Mouse (Mus musculus): Measurements from ENCODE around the gene Pcx. TPM values are rescaled to one million over a fixed set of nuclear protein-coding genes. Genes with fewer than 3 reads are reported as not detected.

Pcx gene
- polyA plus RNA-seq, 1 experiment from 2014 or later = 18.5 TPM

DNA sequence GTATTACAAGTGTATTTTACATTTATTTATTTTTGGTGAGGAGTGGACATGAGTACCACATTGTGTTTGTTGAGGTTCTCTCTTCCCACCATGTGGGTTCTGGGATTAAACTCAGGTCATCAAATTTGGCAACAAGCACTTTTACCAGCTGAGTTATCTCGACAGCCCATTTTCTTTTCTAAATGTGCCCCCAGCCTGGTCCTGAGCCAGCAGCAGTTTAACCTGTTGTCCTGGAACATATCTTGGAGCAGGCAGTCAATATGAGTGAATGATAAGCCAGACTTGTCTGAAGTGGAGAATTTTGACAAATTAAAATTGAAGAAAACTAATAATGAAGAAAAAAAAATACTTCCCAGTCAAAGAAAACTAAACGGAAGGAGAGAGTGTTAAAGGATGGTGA lies 85.8 kb downstream of the Pcx start:
- Histone ChIP-seq H3K9me3 (no peaks in the 10 kb centered on the region), H3K9ac (no peak overlapping the region), H3K36me3 (no peaks in the 10 kb centered on the region), H3K27ac (no peak overlapping the region), H3K27me3 (no peaks in the 10 kb centered on the region), H3K4me3 (no peak overlapping the region), H3K4me2 (no peak overlapping the region), H3K4me1 (no peaks in the 10 kb centered on the region)
- WGBS = 40% methylated on average over 2 of the region's 2 CpGs
- no peak for ATAC-seq (ENCODE audit: borderline replicate concordance, extremely low read depth, low FRiP score, low TSS enrichment)

- peaks cover 13% of the 10 kb centered on the region; the same call in 1 of the 2 replicates for H3K4me1 ChIP-seq
- no peak overlapping the region for H3K4me3 ChIP-seq
- H3K27me3 ChIP-seq = no peaks in the 10 kb centered on the region
- no peak for ATAC-seq (ENCODE audit: borderline replicate concordance, extremely low read depth, low FRiP score, low TSS enrichment)
- WGBS = 82% methylated on average over 20 of the region's 20 CpGs
- no peaks in the 10 kb centered on the region for H3K36me3 ChIP-seq
- H3K27ac ChIP-seq = no peak overlapping the region
- H3K9ac ChIP-seq = no peak overlapping the region
- H3K9me3 ChIP-seq = no peaks in the 10 kb centered on the region
- H3K4me2 ChIP-seq = no peak overlapping the region
Measured at GRCm38 (mm10) chr19:4602459-4602858, 92.2 kb downstream of the Pcx start.

DNA sequence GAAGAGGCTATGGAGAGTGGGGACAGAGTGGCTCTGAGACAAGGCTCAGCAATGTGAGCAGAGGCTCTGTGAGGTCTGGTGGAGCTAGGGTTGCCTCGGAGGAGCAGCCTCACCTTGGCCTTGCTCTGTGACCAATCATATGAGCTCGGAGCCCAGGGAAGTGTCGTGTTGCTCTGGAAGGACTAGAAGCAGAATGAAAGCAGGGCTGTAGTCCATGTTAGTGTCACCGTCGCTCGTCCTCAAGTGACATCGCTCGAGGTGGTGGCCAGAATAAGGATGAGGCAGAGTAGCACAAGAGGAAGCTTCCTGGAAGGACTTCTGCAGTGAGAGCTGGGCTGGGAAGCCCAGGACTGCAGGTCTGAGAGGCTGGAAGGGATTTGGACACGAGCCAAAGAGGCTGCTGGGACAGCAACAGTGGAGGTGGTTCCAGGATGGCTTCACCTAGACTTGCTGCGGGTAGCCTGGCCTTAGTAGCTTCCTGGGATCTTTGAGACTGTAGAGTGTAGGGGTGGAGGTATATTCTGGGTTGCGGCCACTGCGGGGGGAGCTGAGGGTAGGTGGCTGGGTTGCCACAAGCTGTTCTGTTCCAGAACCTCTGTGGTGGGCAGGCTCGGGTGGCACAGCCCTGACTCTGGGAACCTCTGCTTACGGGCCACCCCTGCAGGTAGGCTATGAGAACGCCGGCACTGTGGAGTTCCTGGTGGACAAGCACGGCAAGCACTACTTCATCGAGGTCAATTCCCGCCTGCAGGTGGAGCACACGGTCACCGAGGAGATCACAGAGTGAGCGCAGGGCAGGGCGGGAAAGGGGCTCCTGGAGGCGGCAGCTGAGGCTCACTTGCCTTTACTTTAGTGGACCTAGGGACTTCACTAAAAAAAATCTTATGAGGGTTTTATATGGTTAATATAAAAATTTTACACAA lies 93.8 kb downstream of the Pcx start:
- WGBS = 37% methylated on average over 24 of the region's 24 CpGs
- no peaks in the 10 kb centered on the region for H3K36me3 ChIP-seq
- no peaks in the 10 kb centered on the region for H3K9me3 ChIP-seq
- H3K27ac ChIP-seq = no peak overlapping the region
- H3K4me1 ChIP-seq = peaks cover 13% of the 10 kb centered on the region; the same call in 1 of the 2 replicates
- H3K4me2 ChIP-seq = 0 out of 2 replicates have a peak overlapping the region, but pooled peaks have one; percentile 16
- no peaks in the 10 kb centered on the region for H3K27me3 ChIP-seq
- peak; percentile 56 for ATAC-seq (ENCODE audit: borderline replicate concordance, extremely low read depth, low FRiP score, low TSS enrichment)
- no peak overlapping the region for H3K9ac ChIP-seq
- H3K4me3 ChIP-seq = no peak overlapping the region

DNA sequence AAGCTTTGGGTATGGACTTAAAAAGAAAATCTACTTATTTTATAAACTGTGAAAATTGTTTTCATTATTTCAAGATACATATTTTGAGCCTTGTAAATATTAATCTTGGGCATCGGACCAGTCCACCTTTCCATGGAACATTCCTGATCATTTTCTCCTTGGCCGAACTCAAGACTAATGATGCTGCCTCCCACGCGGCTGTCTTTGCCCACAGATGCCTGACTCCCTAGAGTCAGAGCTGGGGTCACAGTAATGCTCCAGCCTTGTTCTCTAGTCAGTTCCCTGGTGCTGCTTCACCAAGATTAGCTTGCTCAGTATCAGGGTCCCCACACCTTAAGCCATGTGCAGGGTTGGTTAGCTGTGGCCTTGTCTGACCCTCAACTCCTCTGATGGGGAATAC lies 95.4 kb downstream of the Pcx start:
- Histone ChIP-seq H3K4me1 (peaks cover 13% of the 10 kb centered on the region; the same call in 1 of the 2 replicates), H3K9me3 (no peaks in the 10 kb centered on the region), H3K36me3 (no peaks in the 10 kb centered on the region), H3K27ac (no peak overlapping the region), H3K9ac (no peak overlapping the region), H3K4me3 (no peak overlapping the region), H3K4me2 (no peak overlapping the region), H3K27me3 (no peaks in the 10 kb centered on the region)
- 65% methylated on average over 4 of the region's 4 CpGs for WGBS
- no peak for ATAC-seq (ENCODE audit: borderline replicate concordance, extremely low read depth, low FRiP score, low TSS enrichment)

DNA sequence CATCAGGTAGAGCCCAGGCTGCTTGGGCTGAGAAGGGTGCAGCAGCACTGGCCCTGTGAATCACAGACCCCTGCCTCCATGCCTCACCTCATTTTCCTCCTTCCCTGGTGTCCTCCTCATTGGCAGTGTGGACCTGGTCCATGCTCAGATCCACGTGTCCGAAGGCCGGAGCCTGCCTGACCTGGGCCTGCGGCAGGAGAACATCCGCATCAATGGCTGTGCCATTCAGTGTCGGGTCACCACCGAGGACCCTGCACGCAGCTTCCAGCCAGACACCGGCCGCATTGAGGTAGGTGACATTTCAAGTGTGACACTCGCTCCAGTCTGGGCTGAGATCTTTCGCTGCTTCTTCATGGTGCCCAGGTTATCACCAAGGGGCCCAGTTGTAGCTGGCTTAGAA lies 97.1 kb downstream of the Pcx start:
- H3K27ac ChIP-seq = no peak overlapping the region
- no peak overlapping the region for H3K4me3 ChIP-seq
- no peaks in the 10 kb centered on the region for H3K9me3 ChIP-seq
- peaks cover 8% of the 10 kb centered on the region for H3K36me3 ChIP-seq
- ATAC-seq (ENCODE audit: borderline replicate concordance, extremely low read depth, low FRiP score, low TSS enrichment) = no peak
- H3K4me2 ChIP-seq = no peak overlapping the region
- H3K27me3 ChIP-seq = no peaks in the 10 kb centered on the region
- 91% methylated on average over 12 of the region's 12 CpGs for WGBS
- H3K4me1 ChIP-seq = peaks cover 13% of the 10 kb centered on the region; the same call in 1 of the 2 replicates
- H3K9ac ChIP-seq = no peak overlapping the region

DNA sequence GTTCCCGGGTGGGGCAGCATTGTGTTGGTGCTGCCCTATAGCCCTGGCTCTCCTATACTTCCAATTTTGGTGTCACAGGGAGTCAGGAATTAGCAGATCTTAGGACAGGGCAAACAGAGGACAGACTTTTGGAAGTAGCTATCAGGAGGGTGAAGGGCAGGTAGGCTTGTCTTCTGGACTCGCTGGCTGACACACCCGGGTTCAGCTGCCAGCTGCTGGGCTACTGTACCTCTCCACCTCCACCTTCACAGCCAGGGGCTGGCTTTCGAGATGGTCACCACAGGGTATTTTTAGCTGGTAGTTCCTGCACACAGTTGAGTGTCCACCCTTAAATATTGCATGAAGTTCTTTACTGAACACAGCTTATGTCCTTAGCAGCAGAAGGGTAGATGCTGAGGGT lies 98.2 kb downstream of the Pcx start:
- H3K4me2 ChIP-seq = no peak overlapping the region
- peaks cover 20% of the 10 kb centered on the region for H3K36me3 ChIP-seq
- H3K9ac ChIP-seq = no peak overlapping the region
- no peaks in the 10 kb centered on the region for H3K9me3 ChIP-seq
- no peak overlapping the region for H3K4me3 ChIP-seq
- H3K27me3 ChIP-seq = no peaks in the 10 kb centered on the region
- ATAC-seq (ENCODE audit: borderline replicate concordance, extremely low read depth, low FRiP score, low TSS enrichment) = no peak
- no peak overlapping the region for H3K27ac ChIP-seq
- H3K4me1 ChIP-seq = peaks cover 20% of the 10 kb centered on the region
- 81% methylated on average over 4 of the region's 4 CpGs for WGBS

DNA sequence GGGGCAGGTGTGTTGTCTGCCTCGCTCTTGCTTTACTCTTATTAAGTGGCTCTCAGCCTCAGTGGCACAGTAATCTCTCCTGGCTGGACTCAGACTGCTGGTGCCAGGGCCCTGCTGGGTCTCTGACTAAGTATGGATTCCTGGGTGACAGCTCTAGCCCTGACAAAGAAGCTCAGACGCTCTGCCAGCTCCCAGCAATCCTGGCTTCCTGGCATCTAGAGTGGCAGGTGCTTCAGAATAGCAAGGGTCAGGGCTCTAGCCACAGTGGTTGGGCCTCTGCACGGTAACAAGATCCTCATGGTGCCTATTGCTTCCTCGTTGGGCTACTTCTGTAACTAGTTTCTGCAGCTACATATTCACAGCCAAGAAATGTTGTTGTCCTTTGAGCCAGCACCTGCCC lies 99.8 kb downstream of the Pcx start:
- H3K9ac ChIP-seq = no peak overlapping the region
- WGBS = 41% methylated on average over 4 of the region's 4 CpGs
- no peaks in the 10 kb centered on the region for H3K27me3 ChIP-seq
- no peak for ATAC-seq (ENCODE audit: borderline replicate concordance, extremely low read depth, low FRiP score, low TSS enrichment)
- H3K4me3 ChIP-seq = no peak overlapping the region
- H3K4me1 ChIP-seq = peaks cover 22% of the 10 kb centered on the region
- H3K36me3 ChIP-seq = peaks cover 20% of the 10 kb centered on the region
- no peaks in the 10 kb centered on the region for H3K9me3 ChIP-seq
- H3K27ac ChIP-seq = no peak overlapping the region
- no peak overlapping the region for H3K4me2 ChIP-seq

DNA sequence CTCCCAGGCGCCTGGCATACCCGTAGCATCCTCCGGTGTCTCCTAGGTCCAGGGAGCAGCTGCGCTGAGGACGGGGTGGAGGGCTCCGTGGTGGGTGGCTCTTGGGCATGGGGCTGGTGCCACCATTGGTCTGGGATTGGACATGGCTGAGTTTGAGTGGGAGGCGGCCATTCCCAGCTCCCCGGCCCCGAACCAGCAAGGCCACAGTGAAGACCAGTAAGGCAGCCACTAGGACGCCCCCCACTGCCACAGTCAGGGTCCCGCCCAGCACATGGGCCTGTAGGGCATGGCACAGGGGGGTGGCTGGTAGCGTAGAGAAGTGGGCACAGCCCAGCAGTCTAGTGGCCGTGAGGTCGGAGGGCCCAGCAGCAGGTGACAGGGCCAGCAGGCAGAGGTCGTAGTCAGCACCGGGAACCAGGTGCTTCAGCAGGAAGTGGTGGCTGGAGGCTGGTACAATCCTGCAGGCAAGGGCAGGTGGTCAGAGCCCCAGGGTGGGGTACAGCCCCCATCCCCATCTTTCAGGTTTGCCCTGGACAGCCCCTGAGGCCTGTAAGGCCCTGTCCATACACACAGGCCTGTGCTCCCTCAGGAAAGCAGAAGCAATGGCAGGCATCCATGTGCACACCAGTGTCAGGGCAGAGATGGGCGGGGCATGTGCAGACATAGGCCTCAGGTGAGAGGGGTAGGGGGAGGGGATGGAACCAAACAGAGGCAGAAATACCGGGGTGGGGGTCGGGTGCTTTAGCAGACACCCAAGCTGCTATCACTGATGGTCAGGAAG lies 102.1 kb downstream of the Pcx start:
- H3K36me3 ChIP-seq = peaks cover 20% of the 10 kb centered on the region
- 87% methylated on average over 19 of the region's 19 CpGs for WGBS
- ATAC-seq (ENCODE audit: borderline replicate concordance, extremely low read depth, low FRiP score, low TSS enrichment) = no peak
- H3K9me3 ChIP-seq = no peaks in the 10 kb centered on the region
- no peak overlapping the region for H3K9ac ChIP-seq
- no peaks in the 10 kb centered on the region for H3K27me3 ChIP-seq
- peaks cover 29% of the 10 kb centered on the region for H3K4me1 ChIP-seq
- no peak overlapping the region for H3K4me3 ChIP-seq
- H3K27ac ChIP-seq = no peak overlapping the region
- 0 out of 2 replicates have a peak overlapping the region, but pooled peaks have one; percentile 1 for H3K4me2 ChIP-seq

DNA sequence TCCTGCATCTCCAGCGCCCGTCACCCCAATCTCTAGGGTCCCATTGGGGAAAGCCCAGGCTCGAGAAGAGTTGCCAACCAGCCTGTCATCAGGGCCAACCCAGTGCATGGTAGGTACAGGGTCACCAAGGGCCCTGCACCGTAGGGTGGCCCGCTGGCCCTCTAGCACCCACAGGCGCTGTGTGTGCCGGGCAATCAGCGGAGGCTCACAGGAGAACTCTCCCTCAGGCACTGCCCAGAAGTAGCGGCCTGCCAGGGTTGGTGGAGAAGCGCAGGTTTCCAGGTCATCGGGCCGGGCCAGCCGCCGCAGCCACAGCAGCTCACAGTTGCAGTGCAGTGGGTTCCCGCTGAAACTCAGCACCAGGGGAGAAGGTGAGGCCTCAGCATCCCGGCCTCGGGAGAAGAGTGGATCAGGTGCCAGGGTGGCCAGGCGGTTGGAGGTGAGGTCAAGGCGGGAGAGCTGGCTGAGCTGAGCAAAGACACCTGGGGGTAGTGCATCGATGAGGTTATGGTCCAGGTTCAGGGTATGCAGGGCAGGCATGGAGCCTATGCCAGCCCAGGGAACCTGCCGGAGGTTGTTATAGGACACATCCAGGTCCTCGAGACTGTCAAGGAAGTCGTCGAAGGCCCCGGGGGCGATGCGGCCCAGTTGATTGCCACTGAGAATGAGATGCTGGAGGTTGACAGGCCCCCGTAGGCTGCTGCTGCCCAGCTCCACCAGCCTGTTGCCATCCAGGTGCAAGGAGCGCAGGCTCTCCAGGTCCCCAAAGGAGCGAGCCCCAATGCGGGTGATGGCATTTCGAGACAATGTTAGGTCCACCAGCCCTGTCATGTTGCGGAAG lies 103.4 kb downstream of the Pcx start:
- Histone ChIP-seq H3K27me3 (no peaks in the 10 kb centered on the region), H3K9ac (no peak overlapping the region; the same call in 1 of the 2 replicates), H3K4me1 (peaks cover 29% of the 10 kb centered on the region), H3K27ac (peak overlapping the region; percentile 93), H3K4me2 (peak overlapping the region; percentile 87), H3K4me3 (peak overlapping the region; percentile 94), H3K9me3 (no peaks in the 10 kb centered on the region), H3K36me3 (peaks cover 20% of the 10 kb centered on the region)
- no peak for ATAC-seq (ENCODE audit: borderline replicate concordance, extremely low read depth, low FRiP score, low TSS enrichment)
- 81% methylated on average over 33 of the region's 33 CpGs for WGBS

DNA sequence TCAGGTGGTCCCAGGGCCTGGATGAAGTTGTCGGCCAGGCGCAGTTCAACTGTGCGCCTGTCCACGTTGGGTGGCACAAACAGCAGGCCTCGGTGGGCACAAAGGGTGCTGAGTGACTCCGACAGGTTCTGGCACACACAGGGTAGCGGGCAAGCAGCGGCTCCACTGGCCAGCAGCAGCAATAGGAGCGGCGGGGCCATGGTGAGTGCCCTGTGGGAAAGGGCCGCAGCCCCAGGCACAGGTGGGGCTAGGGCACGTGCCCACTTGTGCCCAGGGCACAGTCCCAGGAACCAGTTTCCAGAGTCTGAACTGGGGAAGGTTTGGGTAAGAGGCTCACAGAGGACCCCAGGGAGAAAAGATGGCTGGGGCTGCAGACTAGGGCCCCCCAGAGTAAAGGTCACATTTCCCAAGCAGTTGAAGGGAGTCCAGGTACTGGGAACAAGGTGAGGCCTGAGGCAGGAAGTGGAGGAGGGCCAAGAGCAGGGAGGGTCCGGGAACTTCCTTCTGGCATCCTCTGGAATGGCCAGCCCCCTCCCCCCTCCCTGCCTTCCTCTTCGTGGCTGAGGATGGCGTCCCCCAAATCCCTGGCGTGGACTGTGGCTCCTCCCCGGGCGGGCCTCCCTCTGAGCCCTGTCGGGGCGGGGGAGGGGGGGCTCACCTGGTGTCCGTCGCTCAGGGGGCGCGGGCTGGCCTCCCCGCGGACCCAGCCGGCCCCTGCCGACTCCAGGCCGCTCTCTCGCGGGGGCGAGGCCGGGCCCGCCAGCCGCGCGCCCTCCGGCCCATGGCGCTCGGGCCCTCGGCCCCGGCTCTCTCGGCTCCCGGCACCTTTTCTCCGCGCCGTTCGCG lies 104.3 kb downstream of the Pcx start:
- peak overlapping the region; percentile 94 for H3K9ac ChIP-seq
- peaks cover 29% of the 10 kb centered on the region for H3K4me1 ChIP-seq
- peak; percentile 7; the same call in 1 of the 2 replicates for ATAC-seq (ENCODE audit: borderline replicate concordance, extremely low read depth, low FRiP score, low TSS enrichment)
- H3K4me2 ChIP-seq = peak overlapping the region; percentile 87
- H3K36me3 ChIP-seq = peaks cover 20% of the 10 kb centered on the region
- H3K9me3 ChIP-seq = no peaks in the 10 kb centered on the region
- H3K27ac ChIP-seq = peak overlapping the region; percentile 93
- 16% methylated on average over 47 of the region's 49 CpGs for WGBS
- H3K4me3 ChIP-seq = peak overlapping the region; percentile 94
- H3K27me3 ChIP-seq = no peaks in the 10 kb centered on the region

All from lung, embryonic 15.5 days (tissue).